Mouse (Mus musculus): ENCODE measurements around the gene St3gal3. TPM values are rescaled to one million over a fixed set of nuclear protein-coding genes. Genes with fewer than 3 reads are reported as not detected.

Gene St3gal3
- polyA plus RNA-seq, 1 experiment: 8.1 TPM

DNA sequence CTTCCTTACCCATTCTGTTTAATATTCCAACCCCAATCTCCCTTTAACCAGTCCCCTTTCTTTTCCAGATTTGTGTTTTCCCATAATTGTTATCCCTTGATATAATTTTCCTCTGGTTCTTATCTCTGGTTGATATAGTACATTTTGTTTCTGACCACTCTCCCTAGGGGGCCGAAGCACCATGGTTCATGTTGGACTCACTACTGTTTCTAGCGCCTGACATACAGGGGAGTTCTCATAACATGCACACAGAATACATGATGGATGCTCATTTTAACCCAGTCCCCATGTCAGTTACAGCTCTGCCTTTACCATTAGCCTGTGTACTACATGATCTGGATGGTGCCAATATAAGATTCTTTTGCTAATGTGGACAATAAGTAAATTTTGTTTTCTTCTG is 246.8 kb downstream of the St3gal3 start:
- H3K36me3 ChIP-seq (ENCODE audit: control insufficient read depth, insufficient read depth, low read length): peaks cover 17% of the 10 kb centered on the region
- peaks cover 3% of the 10 kb centered on the region for H3K27me3 ChIP-seq (ENCODE audit: control insufficient read depth, insufficient read depth, low read length)
- no peak overlapping the region for H3K4me3 ChIP-seq (ENCODE audit: low read depth, low read length)
- TF ChIP-seq CTCF (IDR thresholded peaks at IDR 0.05; ENCODE audit: extremely low read depth, insufficient read length, insufficient replicate concordance, low read depth, low read length): no peak
- no peak for TF ChIP-seq POLR2A (IDR thresholded peaks at IDR 0.05; ENCODE audit: low read depth, low read length)
- no peak overlapping the region for H3K27ac ChIP-seq (ENCODE audit: insufficient read depth, low read depth, low read length)
- peaks cover 9% of the 10 kb centered on the region for H3K4me1 ChIP-seq (ENCODE audit: control insufficient read depth, insufficient read depth, insufficient read length, low read length)
- WGBS: 73% methylated on average over 2 of the region's 2 CpGs

DNA sequence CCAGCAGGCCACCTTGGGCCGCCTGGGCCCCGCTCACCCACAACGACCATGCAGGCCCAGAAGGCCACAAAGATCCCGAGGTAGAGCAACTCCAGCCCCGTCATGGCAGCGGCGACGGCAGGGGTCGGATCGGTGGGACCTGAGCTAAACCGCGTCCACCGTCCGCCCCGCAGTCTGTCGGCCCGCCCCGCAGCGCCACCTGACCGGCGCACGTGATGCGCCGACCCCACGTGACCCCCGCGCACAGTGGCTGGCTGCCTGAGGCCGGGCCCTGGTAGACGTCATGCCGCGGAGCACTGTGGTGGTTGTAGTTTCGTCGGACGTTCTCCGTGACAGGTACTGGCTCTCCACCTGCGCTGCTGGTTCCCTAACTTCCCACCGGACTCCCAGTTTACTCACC is 247.6 kb downstream of the St3gal3 start, which contains the start of gene Atp6v0b:
Atp6v0b (minus strand) TSS at position 201 of the 400 bp plus-strand sequence.
- WGBS: under 1% methylated on average over 37 of the region's 37 CpGs
- Histone ChIP-seq H3K27me3 (ENCODE audit: control insufficient read depth, insufficient read depth, low read length) (peaks cover 8% of the 10 kb centered on the region), H3K27ac (ENCODE audit: insufficient read depth, low read depth, low read length) (peak within 1 kb of the TSS; percentile 63), H3K4me3 (ENCODE audit: low read depth, low read length) (peak within 1 kb of the TSS; percentile 94), H3K4me1 (ENCODE audit: control insufficient read depth, insufficient read depth, insufficient read length, low read length) (peaks cover 8% of the 10 kb centered on the region), H3K36me3 (ENCODE audit: control insufficient read depth, insufficient read depth, low read length) (peaks cover 17% of the 10 kb centered on the region)
- TF ChIP-seq CTCF (IDR thresholded peaks at IDR 0.05; ENCODE audit: extremely low read depth, insufficient read length, insufficient replicate concordance, low read depth, low read length) (no peak), POLR2A (IDR thresholded peaks at IDR 0.05; ENCODE audit: low read depth, low read length) (peak; percentile 55; the same call in 1 of the 2 replicates)

DNA sequence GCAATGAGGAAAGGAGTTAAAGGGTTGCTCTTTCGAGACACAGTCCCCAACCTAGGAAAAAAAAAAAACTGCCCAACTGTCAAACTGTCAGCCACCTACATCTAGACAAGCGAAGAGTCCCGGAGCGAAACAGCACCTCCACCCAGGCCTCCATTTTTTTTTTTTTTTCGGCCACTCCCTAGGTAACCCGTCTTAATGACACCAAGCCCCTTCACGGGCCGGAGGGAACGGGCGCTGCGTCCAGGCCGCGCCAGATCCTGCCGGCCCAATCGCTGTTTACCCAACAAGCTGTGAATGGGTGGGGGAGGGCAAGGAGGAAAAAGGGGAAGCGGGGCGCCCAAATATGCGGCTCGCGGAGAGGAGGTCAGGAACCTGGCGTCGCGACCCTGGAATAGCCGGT is 248.1 kb downstream of the St3gal3 start:
- peaks cover 17% of the 10 kb centered on the region for H3K36me3 ChIP-seq (ENCODE audit: control insufficient read depth, insufficient read depth, low read length)
- peak overlapping the region; percentile 94 for H3K4me3 ChIP-seq (ENCODE audit: low read depth, low read length)
- H3K27ac ChIP-seq (ENCODE audit: insufficient read depth, low read depth, low read length): peak overlapping the region; percentile 63
- under 1% methylated on average over 24 of the region's 24 CpGs for WGBS
- peaks cover 8% of the 10 kb centered on the region for H3K27me3 ChIP-seq (ENCODE audit: control insufficient read depth, insufficient read depth, low read length)
- TF ChIP-seq CTCF (IDR thresholded peaks at IDR 0.05; ENCODE audit: extremely low read depth, insufficient read length, insufficient replicate concordance, low read depth, low read length): no peak
- no peak for TF ChIP-seq POLR2A (IDR thresholded peaks at IDR 0.05; ENCODE audit: low read depth, low read length)
- H3K4me1 ChIP-seq (ENCODE audit: control insufficient read depth, insufficient read depth, insufficient read length, low read length): peaks cover 7% of the 10 kb centered on the region

DNA sequence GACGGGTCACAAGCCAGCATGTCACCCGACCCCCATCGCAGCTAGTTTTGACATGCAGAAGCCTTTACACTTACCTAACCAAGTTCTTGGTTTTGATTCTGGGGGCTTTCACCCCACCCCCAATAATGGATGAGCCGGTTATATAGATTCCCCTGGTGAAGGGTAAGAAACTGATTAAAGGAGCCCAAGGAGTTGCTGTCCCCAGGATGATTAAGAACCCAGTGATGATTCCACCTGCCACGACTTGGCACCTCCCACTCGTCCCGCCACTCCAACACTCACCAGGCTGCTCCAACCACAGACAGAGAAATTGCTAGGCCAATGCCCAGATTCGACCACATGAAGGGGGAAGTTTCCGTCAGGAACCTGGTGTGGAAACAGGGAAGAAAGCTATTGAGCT is 248.7 kb downstream of the St3gal3 start:
- Histone ChIP-seq H3K36me3 (ENCODE audit: control insufficient read depth, insufficient read depth, low read length) (peaks cover 17% of the 10 kb centered on the region), H3K4me1 (ENCODE audit: control insufficient read depth, insufficient read depth, insufficient read length, low read length) (peaks cover 6% of the 10 kb centered on the region), H3K4me3 (ENCODE audit: low read depth, low read length) (peak overlapping the region; percentile 94), H3K27ac (ENCODE audit: insufficient read depth, low read depth, low read length) (no peak overlapping the region), H3K27me3 (ENCODE audit: control insufficient read depth, insufficient read depth, low read length) (peaks cover 8% of the 10 kb centered on the region)
- TF ChIP-seq CTCF (IDR thresholded peaks at IDR 0.05; ENCODE audit: extremely low read depth, insufficient read length, insufficient replicate concordance, low read depth, low read length): no peak
- no peak for TF ChIP-seq POLR2A (IDR thresholded peaks at IDR 0.05; ENCODE audit: low read depth, low read length)
- 84% methylated on average over 9 of the region's 9 CpGs for whole genome bisulfite sequencing

DNA sequence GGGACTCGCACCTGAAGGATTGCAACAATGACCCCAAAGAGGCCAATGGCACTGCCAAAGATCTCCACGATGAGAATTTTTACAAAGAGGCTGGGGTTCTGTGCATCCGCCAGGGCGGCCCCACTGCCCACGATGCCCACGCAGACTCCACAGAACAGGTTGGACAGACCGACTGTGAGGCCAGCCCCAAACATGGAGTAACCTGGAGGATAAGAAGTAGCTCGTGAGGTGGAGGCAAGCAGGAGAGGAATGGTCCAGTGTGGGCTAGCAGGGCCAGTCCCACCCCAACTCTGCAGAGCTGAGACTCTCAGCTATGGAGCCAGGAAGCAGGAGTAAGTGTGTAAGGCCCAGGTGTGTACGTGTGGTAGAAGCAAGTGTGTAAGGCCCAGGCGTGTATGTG is 249.6 kb downstream of the St3gal3 start:
- peaks cover 17% of the 10 kb centered on the region for H3K36me3 ChIP-seq (ENCODE audit: control insufficient read depth, insufficient read depth, low read length)

DNA sequence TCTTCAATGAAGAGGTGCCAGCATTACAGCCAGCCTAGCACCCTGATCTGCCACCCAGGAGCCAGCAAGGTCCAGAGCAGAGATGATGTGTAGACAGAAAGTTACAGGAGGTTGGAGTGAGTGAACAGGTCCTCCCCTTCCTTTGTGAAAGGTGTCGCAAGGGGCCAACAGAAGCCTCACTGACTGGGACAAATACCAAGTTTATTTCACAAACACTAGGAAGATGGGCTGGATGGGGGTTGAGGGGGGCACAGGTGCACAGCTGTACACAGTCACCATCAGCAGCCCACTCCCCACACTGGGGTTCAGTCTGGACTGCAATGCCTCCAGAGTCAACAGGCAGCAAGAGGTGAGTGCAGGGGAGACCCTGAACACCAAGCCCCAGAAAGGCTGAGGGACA is 250.6 kb downstream of the St3gal3 start:
- Histone ChIP-seq H3K36me3 (ENCODE audit: control insufficient read depth, insufficient read depth, low read length) (peaks cover 17% of the 10 kb centered on the region), H3K27me3 (ENCODE audit: control insufficient read depth, insufficient read depth, low read length) (peaks cover 8% of the 10 kb centered on the region), H3K27ac (ENCODE audit: insufficient read depth, low read depth, low read length) (no peak overlapping the region), H3K4me1 (ENCODE audit: control insufficient read depth, insufficient read depth, insufficient read length, low read length) (peaks cover 4% of the 10 kb centered on the region; the same call in 1 of the 2 replicates), H3K4me3 (ENCODE audit: low read depth, low read length) (no peak overlapping the region)
- 76% methylated on average over 1 of the region's 1 CpGs for WGBS
- TF ChIP-seq CTCF (IDR thresholded peaks at IDR 0.05; ENCODE audit: extremely low read depth, insufficient read length, insufficient replicate concordance, low read depth, low read length) (no peak), POLR2A (IDR thresholded peaks at IDR 0.05; ENCODE audit: low read depth, low read length) (no peak)

More for the DNA sequence above, 249.6 kb downstream of the St3gal3 start:
- WGBS: 93% methylated on average over 10 of the region's 10 CpGs
- H3K27me3 ChIP-seq (ENCODE audit: control insufficient read depth, insufficient read depth, low read length): peaks cover 8% of the 10 kb centered on the region
- H3K4me3 ChIP-seq (ENCODE audit: low read depth, low read length): no peak overlapping the region
- peaks cover 4% of the 10 kb centered on the region; the same call in 1 of the 2 replicates for H3K4me1 ChIP-seq (ENCODE audit: control insufficient read depth, insufficient read depth, insufficient read length, low read length)
- TF ChIP-seq POLR2A (IDR thresholded peaks at IDR 0.05; ENCODE audit: low read depth, low read length) (no peak), CTCF (IDR thresholded peaks at IDR 0.05; ENCODE audit: extremely low read depth, insufficient read length, insufficient replicate concordance, low read depth, low read length) (no peak)
- no peak overlapping the region for H3K27ac ChIP-seq (ENCODE audit: insufficient read depth, low read depth, low read length)

DNA sequence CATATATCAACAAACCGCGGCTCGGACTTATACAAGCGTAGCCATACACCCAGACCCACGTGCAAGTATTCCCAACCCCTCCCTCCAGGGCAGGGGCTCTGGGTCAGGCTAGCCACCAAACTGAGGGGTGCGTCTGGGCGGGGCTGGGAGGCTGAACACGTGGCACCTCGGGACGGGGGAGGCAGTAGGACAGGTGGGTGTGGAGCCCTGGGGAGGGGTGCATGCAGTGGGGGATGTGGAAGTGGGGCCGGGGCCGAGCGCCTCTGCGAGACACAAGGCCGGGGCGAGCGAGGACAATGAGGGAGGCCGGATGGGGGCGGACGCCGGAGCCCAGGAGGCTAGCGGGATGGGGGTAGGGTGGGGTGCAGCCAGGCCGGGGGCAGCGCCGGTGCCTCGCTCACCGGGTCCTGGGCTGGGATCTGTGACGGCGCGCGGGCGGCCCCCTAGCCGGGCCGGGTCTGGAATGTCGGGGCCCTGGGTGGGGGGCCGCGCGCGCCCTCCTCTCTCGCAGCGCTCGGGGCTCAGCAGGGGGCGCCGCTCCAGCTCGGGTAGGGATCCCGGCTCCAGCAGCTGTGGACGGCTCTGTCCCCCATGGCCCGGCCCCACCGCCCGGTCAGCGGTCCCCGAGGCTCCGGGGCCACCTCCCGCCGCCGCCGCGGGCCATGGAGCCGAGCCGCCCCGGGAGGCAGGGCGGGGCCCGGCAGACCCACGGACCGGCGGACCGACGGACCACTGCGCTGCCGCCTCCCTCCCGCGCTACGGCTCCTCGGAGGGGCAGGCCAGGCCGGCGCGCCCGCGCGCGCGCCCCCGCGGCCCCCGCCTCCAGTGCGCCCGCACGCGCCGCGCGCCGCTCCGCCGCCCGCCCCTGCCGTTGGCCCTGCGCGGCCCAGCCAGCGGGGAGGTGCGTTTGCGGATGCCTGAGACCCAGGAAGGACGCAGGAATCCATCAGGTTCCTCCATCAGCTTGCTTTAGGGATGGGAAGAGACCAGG is 251.7 kb downstream of the St3gal3 start, which contains the start of gene B4galt2:
B4galt2 (minus strand) TSS at position 787 of the 991 bp plus-strand sequence.
- Histone ChIP-seq H3K4me1 (ENCODE audit: control insufficient read depth, insufficient read depth, insufficient read length, low read length) (peaks cover 4% of the 10 kb centered on the region; the same call in 1 of the 2 replicates), H3K27me3 (ENCODE audit: control insufficient read depth, insufficient read depth, low read length) (peaks cover 8% of the 10 kb centered on the region), H3K4me3 (ENCODE audit: low read depth, low read length) (peak within 1 kb of the TSS; percentile 59), H3K36me3 (ENCODE audit: control insufficient read depth, insufficient read depth, low read length) (peaks cover 17% of the 10 kb centered on the region), H3K27ac (ENCODE audit: insufficient read depth, low read depth, low read length) (no peak within 1 kb of the TSS)
- 2% methylated on average over 99 of the region's 103 CpGs for WGBS
- TF ChIP-seq CTCF (IDR thresholded peaks at IDR 0.05; ENCODE audit: extremely low read depth, insufficient read length, insufficient replicate concordance, low read depth, low read length) (no peak), POLR2A (IDR thresholded peaks at IDR 0.05; ENCODE audit: low read depth, low read length) (no peak)

Other genes with a start within 250 kb of the St3gal3 start
- gene Atp6v0b, start 247.6 kb downstream of the St3gal3 start, polyA plus RNA-seq (2012; rRNA removed): 244 and 435 TPM in 2 replicates
- 5.1 and 6.9 TPM in 2 replicates for gene Dph2, start 242.9 kb downstream of the St3gal3 start, polyA plus RNA-seq (2012; rRNA removed)
- 26.6 and 36.8 TPM in 2 replicates for gene Ipo13, start 219.9 kb downstream of the St3gal3 start, polyA plus RNA-seq (2012; rRNA removed)
- gene Artn, start 205.2 kb downstream of the St3gal3 start, polyA plus RNA-seq (2012; rRNA removed): 1.9 and 3.1 TPM in 2 replicates
- gene Kdm4a, start 45.1 kb upstream of the St3gal3 start, polyA plus RNA-seq (2012; rRNA removed): 9.9 and 21.9 TPM in 2 replicates
- 133 and 257 TPM in 2 replicates for gene Ptprf, start 156.5 kb upstream of the St3gal3 start, polyA plus RNA-seq (2012; rRNA removed)